In the genomic region with DNA sequence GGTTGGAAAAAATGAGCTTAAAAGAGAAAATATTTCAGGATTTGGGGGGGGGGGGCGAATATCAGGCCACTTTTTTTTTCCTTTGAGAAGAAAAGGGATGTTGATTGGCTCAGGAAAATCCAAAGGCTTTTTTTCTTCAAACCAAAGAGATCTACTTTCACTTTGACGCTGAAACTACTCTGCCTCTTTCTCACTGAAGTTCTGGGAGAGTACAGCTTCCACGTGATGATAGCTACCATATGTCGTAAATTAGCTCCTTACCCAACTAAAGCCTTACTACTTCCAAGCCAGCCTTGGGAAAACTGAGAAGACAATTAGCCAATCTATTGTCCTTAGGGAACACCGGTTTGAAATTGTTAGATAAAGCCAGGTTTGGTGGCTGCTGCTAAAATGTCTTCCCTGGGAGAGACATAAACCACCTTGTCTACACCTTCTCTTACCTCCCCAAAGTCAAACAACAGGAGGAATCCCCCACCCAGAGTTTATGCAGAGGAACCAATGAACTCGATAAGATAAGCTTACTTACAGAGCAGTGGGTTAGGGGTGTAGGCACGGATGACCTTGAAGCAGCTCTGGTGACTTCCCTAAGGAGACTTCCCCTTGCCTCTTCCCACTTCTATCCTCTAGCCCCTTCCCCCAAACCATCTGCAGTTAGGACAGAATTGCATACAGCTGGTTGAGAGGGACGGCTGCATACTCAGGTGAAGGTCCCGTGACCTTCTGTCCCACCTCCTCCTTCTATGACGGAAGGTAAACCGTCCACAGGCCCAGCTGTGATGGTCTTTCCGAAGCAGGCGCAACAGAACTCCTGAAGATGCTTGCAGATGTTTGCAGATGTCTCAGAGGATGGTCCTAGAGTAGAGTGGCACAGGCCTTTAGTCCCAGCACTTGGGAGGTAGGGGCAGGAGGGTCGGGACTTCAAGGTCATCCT, we compare ENCODE assay signal across 8 mouse cellular contexts. TPM values are rescaled to one million over a fixed set of nuclear protein-coding genes. Genes with fewer than 3 reads are reported as not detected.
A peak's percentile ranks its signal among the peaks of the same experiment; 100 is the strongest.
DNase-seq lines count a peak whose midpoint lies in the region; ATAC-seq and TF ChIP-seq lines count a peak whose summit lies in the region.

No protein-coding gene starts in this region.

- peaks cover 14% of the 10 kb centered on the region for H3K36me3 ChIP-seq in embryonic facial prominence, embryonic 13.5 days
- peaks cover 19% of the 10 kb centered on the region for H3K36me3 ChIP-seq in limb, embryonic 13.5 days
- no peaks in the 10 kb centered on the region for H3K36me3 ChIP-seq in kidney, adult 2 months (ENCODE audit: control insufficient read depth, insufficient read depth, low read length)

- H3K4me2 ChIP-seq in embryonic facial prominence, embryonic 13.5 days = peak overlapping the region; percentile 71
- H3K4me2 ChIP-seq in limb, embryonic 13.5 days (replicated peaks) = peak overlapping the region; percentile 77

- peak; percentile 35 to 36 for DNase-seq in heart, adult 9 months (ENCODE audit: low spot score in 2 of 2)
- DNase-seq in heart, postnatal 14 days = no peak
- peak; percentile 20 to 23 for DNase-seq in B cell, adult 2 months
- no peak for DNase-seq in adrenal gland, postnatal 4 days (ENCODE audit: low spot score in 2 of 2)
- DNase-seq in layer of hippocampus, postnatal 14 days (ENCODE audit: low spot score in 2 of 2) = no peak
- DNase-seq in kidney, adult 2 months = no peak

- 42% methylated on average over 14 of the region's 14 CpGs for WGBS in embryonic facial prominence, embryonic 13.5 days
- 58% methylated on average over 14 of the region's 14 CpGs for WGBS in limb, embryonic 13.5 days
- 77% methylated on average over 14 of the region's 14 CpGs for WGBS in kidney, adult 2 months

- peak overlapping the region; percentile 49; the same call in 1 of the 2 replicates for H3K9ac ChIP-seq in embryonic facial prominence, embryonic 13.5 days
- no peak overlapping the region; the same call in 1 of the 2 replicates for H3K9ac ChIP-seq in limb, embryonic 13.5 days

- no peaks in the 10 kb centered on the region for H3K9me3 ChIP-seq in embryonic facial prominence, embryonic 13.5 days
- H3K9me3 ChIP-seq in limb, embryonic 13.5 days = no peaks in the 10 kb centered on the region

- peak overlapping the region; percentile 87 for H3K27ac ChIP-seq in embryonic facial prominence, embryonic 13.5 days
- no peak overlapping the region for H3K27ac ChIP-seq in limb, embryonic 13.5 days
- no peak overlapping the region for H3K27ac ChIP-seq in kidney, adult 2 months (ENCODE audit: insufficient read depth, low read depth, low read length)

- TF ChIP-seq CTCF in kidney, adult 2 months (conservative IDR thresholded peaks at IDR 0.05; ENCODE audit: insufficient read depth, insufficient read length, low read depth, low read length) = no peak

- H3K4me3 ChIP-seq in embryonic facial prominence, embryonic 13.5 days = peak overlapping the region; percentile 24
- H3K4me3 ChIP-seq in limb, embryonic 13.5 days = peak overlapping the region; percentile 8; the same call in 1 of the 2 replicates
- no peak overlapping the region for H3K4me3 ChIP-seq in kidney, adult 2 months (ENCODE audit: insufficient read depth, low read depth, low read length)

- peaks cover 49% of the 10 kb centered on the region for H3K4me1 ChIP-seq in embryonic facial prominence, embryonic 13.5 days
- peaks cover 37% of the 10 kb centered on the region for H3K4me1 ChIP-seq in limb, embryonic 13.5 days
- peaks cover 3% of the 10 kb centered on the region; the same call in 1 of the 2 replicates for H3K4me1 ChIP-seq in kidney, adult 2 months (ENCODE audit: control insufficient read depth, insufficient read depth, low read length)

- intact Hi-C loops in heart, postnatal 14 days (cut with DNase I) = no loop called here

- H3K27me3 ChIP-seq in embryonic facial prominence, embryonic 13.5 days = no peaks in the 10 kb centered on the region
- no peaks in the 10 kb centered on the region for H3K27me3 ChIP-seq in limb, embryonic 13.5 days
- H3K27me3 ChIP-seq in kidney, adult 2 months (replicated peaks; ENCODE audit: control insufficient read depth, insufficient read depth, low read length) = no peaks in the 10 kb centered on the region

- ATAC-seq in embryonic facial prominence, embryonic 13.5 days (ENCODE audit: insufficient number of reproducible peaks, insufficient read depth, low FRiP score, low TSS enrichment, low read depth) = no peak
- no peak for ATAC-seq in limb, embryonic 13.5 days (ENCODE audit: low FRiP score, low read depth)

- no peak for TF ChIP-seq POLR2A in kidney, adult 2 months (IDR thresholded peaks at IDR 0.05; ENCODE audit: low read depth, low read length)

RNA-seq across cellular contexts. Expression of a gene that starts 1.4 kb away (rescaled TPM):
- total RNA-seq in heart, postnatal 14 days (2021) = 1 to 10 TPM; 1.1 to 1.7 TPM
- polyA plus RNA-seq in embryonic facial prominence, embryonic 13.5 days (2015; fragmentation: Nextera tagmentation; extraction: Ambion mirVana) = 61.4 and 73.1 TPM in 2 replicates
- 62.7 and 63.1 TPM in 2 replicates for polyA plus RNA-seq in limb, embryonic 13.5 days (2015; fragmentation: Nextera tagmentation; extraction: Ambion mirVana)
- total RNA-seq in adrenal gland, postnatal 4 days (2021) = 10 to 100 TPM; 13.0 to 15.2 TPM
- total RNA-seq in layer of hippocampus, postnatal 14 days (2021) = 10 to 100 TPM; 12.6 to 12.9 TPM
- 1.6 and 1.7 TPM in 2 replicates for polyA plus RNA-seq in kidney, adult 2 months (2012; rRNA removed)

RNA-seq across cellular contexts. Expression of a gene that starts 17.5 kb away (rescaled TPM):
- total RNA-seq in heart, postnatal 14 days (2021) = 10 to 100 TPM; 18.9 to 53.7 TPM
- not detected in 2 replicates for polyA plus RNA-seq in embryonic facial prominence, embryonic 13.5 days (2015; fragmentation: Nextera tagmentation; extraction: Ambion mirVana)
- not detected in 2 replicates for polyA plus RNA-seq in limb, embryonic 13.5 days (2015; fragmentation: Nextera tagmentation; extraction: Ambion mirVana)
- total RNA-seq in adrenal gland, postnatal 4 days (2021) = not detected
- total RNA-seq in layer of hippocampus, postnatal 14 days (2021) = under 1 TPM in 1 of 2 experiments, not detected in 1; 0.94 TPM
- polyA plus RNA-seq in kidney, adult 2 months (2012; rRNA removed) = 0.06 TPM in 1 of 2 replicates, not detected in the other

RNA-seq across cellular contexts. Expression of a gene that starts 33.1 kb away (rescaled TPM):
- 1 to 10 TPM; 5.4 to 5.9 TPM for total RNA-seq in heart, postnatal 14 days (2021)
- polyA plus RNA-seq in embryonic facial prominence, embryonic 13.5 days (2015; fragmentation: Nextera tagmentation; extraction: Ambion mirVana) = 9.8 and 11.5 TPM in 2 replicates
- 5.5 and 7.3 TPM in 2 replicates for polyA plus RNA-seq in limb, embryonic 13.5 days (2015; fragmentation: Nextera tagmentation; extraction: Ambion mirVana)
- total RNA-seq in adrenal gland, postnatal 4 days (2021) = 10 to 100 TPM; 15.3 to 25.8 TPM
- 100 to 1,000 TPM; 184 to 194 TPM for total RNA-seq in layer of hippocampus, postnatal 14 days (2021)
- 60.5 and 67.4 TPM in 2 replicates for polyA plus RNA-seq in kidney, adult 2 months (2012; rRNA removed)

Comparison
In these comparisons a context has a peak if more than half of its experiments do, and no peak if none do; other contexts are left out.
1. DNase-seq: peak in heart, adult 9 months (2 of 2) and B cell, adult 2 months (2 of 2); none in heart, postnatal 14 days (0 of 2), adrenal gland, postnatal 4 days (0 of 2), layer of hippocampus, postnatal 14 days (0 of 2) and kidney, adult 2 months (single experiment).
2. RNA of a gene that starts 1.4 kb away (total RNA-seq): 13.0 to 15.2 TPM in adrenal gland, postnatal 4 days and 12.6 to 12.9 TPM in layer of hippocampus, postnatal 14 days; 1.1 to 1.7 TPM in heart, postnatal 14 days; every median in the first group is over 4 times any median in the second.
3. RNA of a gene that starts 17.5 kb away (total RNA-seq): 18.9 to 53.7 TPM in heart, postnatal 14 days; 0.94 TPM in layer of hippocampus, postnatal 14 days and not detected in adrenal gland, postnatal 4 days; every median in the first group is over 10 times any median in the second.
4. RNA of a gene that starts 33.1 kb away (total RNA-seq): 184 to 194 TPM in layer of hippocampus, postnatal 14 days; 15.3 to 25.8 TPM in adrenal gland, postnatal 4 days and 5.4 to 5.9 TPM in heart, postnatal 14 days; every median in the first group is over 4 times any median in the second.